Mouse (Mus musculus) brown adipose tissue, adult 24 weeks (tissue): Measurements from ENCODE around the gene Thop1. TPM values are rescaled to one million over a fixed set of nuclear protein-coding genes. Genes with fewer than 3 reads are reported as not detected.
A peak's percentile ranks its signal among the peaks of the same experiment; 100 is the strongest.

Experiments
- H3K27ac ChIP-seq: fragments of 200-500 bp; replicated peaks from 2 replicates; pipeline ENCODE4 v1.5.1; 2012; ENCODE audit warnings: low read depth, mild to moderate bottlenecking, low read length
- H3K4me1 ChIP-seq: fragments of 200-500 bp; 2 replicates; pipeline ENCODE4 v1.6.1; 2012; ENCODE audit warnings: low read length, mixed read lengths; ENCODE audit not compliant: control insufficient read depth, insufficient read depth, insufficient read length
- H3K4me3 ChIP-seq: fragments of 200-500 bp; 2 replicates; pipeline ENCODE4 v1.5.1; 2012; ENCODE audit warnings: low read depth, mild to moderate bottlenecking, low read length, moderate library complexity; ENCODE audit not compliant: insufficient read depth
- polyA plus RNA-seq: library from polyadenylated mRNA; stranded (reverse); fragments of >200 nt; gene quantifications from 2 replicates; pipeline ENCODE4 v1.2.4, GENCODE M21; 2012; ENCODE audit not compliant: missing spikeins, insufficient read depth, insufficient read length

The Thop1 gene
- polyA plus RNA-seq, result 7.0 and 11.3 TPM in 2 replicates

GRCm38 (mm10) chr10:81069836-81070235, at the start of gene Thop1:
TSS of gene Thop1 (plus strand) at chr10:81070035.
- H3K4me3 ChIP-seq, result peak within 1 kb of the TSS; percentile 62
- peaks cover 2% of the 10 kb centered on the region; the same call in 1 of the 2 replicates for H3K4me1 ChIP-seq
- H3K27ac ChIP-seq, result no peak within 1 kb of the TSS

- Histone ChIP-seq H3K4me1 (no peaks in the 10 kb centered on the region), H3K27ac (no peak overlapping the region), H3K4me3 (no peak overlapping the region)
Measured at GRCm38 (mm10) chr10:81020207-81020606, 49.6 kb upstream of the Thop1 start.

- no peaks in the 10 kb centered on the region for H3K4me1 ChIP-seq
- H3K4me3 ChIP-seq, result no peak overlapping the region
- H3K27ac ChIP-seq, result no peak overlapping the region
Measured at GRCm38 (mm10) chr10:81021547-81022110, 48.2 kb upstream of the Thop1 start.

- no peaks in the 10 kb centered on the region for H3K4me1 ChIP-seq
- no peak overlapping the region for H3K27ac ChIP-seq
- H3K4me3 ChIP-seq, result no peak overlapping the region
Measured at GRCm38 (mm10) chr10:81022744-81023143, 47.1 kb upstream of the Thop1 start.

- no peaks in the 10 kb centered on the region for H3K4me1 ChIP-seq
- no peak overlapping the region for H3K27ac ChIP-seq
- H3K4me3 ChIP-seq, result no peak overlapping the region
Measured at GRCm38 (mm10) chr10:81024346-81024937, 45.4 kb upstream of the Thop1 start.

- Histone ChIP-seq H3K27ac (no peak overlapping the region), H3K4me3 (no peak overlapping the region), H3K4me1 (no peaks in the 10 kb centered on the region)
Measured at GRCm38 (mm10) chr10:81025047-81025621, 44.7 kb upstream of the Thop1 start.

- Histone ChIP-seq H3K27ac (no peak within 1 kb of the TSS), H3K4me1 (no peaks in the 10 kb centered on the region), H3K4me3 (no peak within 1 kb of the TSS)
Measured at GRCm38 (mm10) chr10:81025639-81026275, 44.1 kb upstream of the Thop1 start, which contains the start of gene Diras1. TSS of gene Diras1 (minus strand) at chr10:81025662.

- no peak overlapping the region for H3K27ac ChIP-seq
- no peaks in the 10 kb centered on the region for H3K4me1 ChIP-seq
Measured at GRCm38 (mm10) chr10:81026857-81027256, 43.0 kb upstream of the Thop1 start.

GRCm38 (mm10) chr10:81027331-81027730, 42.5 kb upstream of the Thop1 start:
- Histone ChIP-seq H3K4me3 (no peak overlapping the region), H3K27ac (no peak overlapping the region), H3K4me1 (no peaks in the 10 kb centered on the region)

More at GRCm38 (mm10) chr10:81026857-81027256, 43.0 kb upstream of the Thop1 start:
- no peak overlapping the region for H3K4me3 ChIP-seq

- Histone ChIP-seq H3K4me3 (no peak overlapping the region), H3K4me1 (no peaks in the 10 kb centered on the region), H3K27ac (no peak overlapping the region)
Measured at GRCm38 (mm10) chr10:81028219-81028618, 41.6 kb upstream of the Thop1 start.

- Histone ChIP-seq H3K4me3 (no peak overlapping the region), H3K4me1 (no peaks in the 10 kb centered on the region), H3K27ac (no peak overlapping the region)
Measured at GRCm38 (mm10) chr10:81029031-81029430, 40.8 kb upstream of the Thop1 start.

GRCm38 (mm10) chr10:81033586-81033985, 36.2 kb upstream of the Thop1 start:
- H3K4me3 ChIP-seq, result no peak overlapping the region
- no peaks in the 10 kb centered on the region for H3K4me1 ChIP-seq
- no peak overlapping the region for H3K27ac ChIP-seq

GRCm38 (mm10) chr10:81036251-81036650, 33.6 kb upstream of the Thop1 start:
- H3K4me3 ChIP-seq, result no peak overlapping the region
- H3K27ac ChIP-seq, result no peak overlapping the region

GRCm38 (mm10) chr10:81036988-81037580, 32.8 kb upstream of the Thop1 start, which contains the start of gene Slc39a3:
TSS of gene Slc39a3 (minus strand) at chr10:81037426.
- Histone ChIP-seq H3K4me3 (peak within 1 kb of the TSS; percentile 75), H3K4me1 (no peaks in the 10 kb centered on the region), H3K27ac (no peak within 1 kb of the TSS)

More at GRCm38 (mm10) chr10:81036251-81036650, 33.6 kb upstream of the Thop1 start:
- no peaks in the 10 kb centered on the region for H3K4me1 ChIP-seq
